Mouse (Mus musculus) CH12.LX (cell line): Measurements from ENCODE around the gene Bscl2. TPM values are rescaled to one million over a fixed set of nuclear protein-coding genes. Genes with fewer than 3 reads are reported as not detected.

Experiments used
- DNase-seq: peaks from one replicate; pipeline ENCODE4 v3.0.0-alpha.2; 2013; ENCODE audit errors: extremely low read depth
- H3K27ac ChIP-seq: 2 replicates; pipeline ENCODE4 v1.5.1; 2012; ENCODE audit warnings: low read depth, mild to moderate bottlenecking, control low read depth, moderate library complexity; ENCODE audit not compliant: insufficient read depth
- H3K27me3 ChIP-seq: replicated peaks from 2 replicates; pipeline ENCODE3; 2012; ENCODE audit warnings: inconsistent platforms
- H3K36me3 ChIP-seq, 2 experiments: replicated peaks in 1 of 2; 2 replicates each; pipeline versions ENCODE3 to v1.6.1; 2012; ENCODE audit warnings: inconsistent platforms in 1 of 2, low read length in 1 of 2, mild to moderate bottlenecking in 1 of 2, mixed read lengths in 1 of 2, moderate library complexity in 1 of 2; ENCODE audit not compliant: control insufficient read depth in 1 of 2, insufficient read depth in 1 of 2
- H3K4me1 ChIP-seq, 2 experiments: 2 replicates each; pipeline ENCODE4 v1.6.1; 2012; ENCODE audit warnings: inconsistent platforms in 1 of 2, moderate library complexity in 1 of 2; ENCODE audit not compliant: insufficient read depth in 2 of 2, control insufficient read depth in 1 of 2
- H3K4me2 ChIP-seq: 2 replicates; pipeline ENCODE4 v1.6.1; 2012; ENCODE audit warnings: low read depth, mild to moderate bottlenecking, control low read depth; ENCODE audit not compliant: poor library complexity, insufficient read depth, severe bottlenecking
- H3K4me3 ChIP-seq, 3 experiments: fragments of 150-350 bp in 1 of 3; sonication (generic) in 1 of 3; replicated peaks in 1 of 3; 2 replicates each; pipeline versions ENCODE3 to v1.5.1; 2011 to 2012; ENCODE audit warnings: low read depth in 2 of 3, low read length in 2 of 3, mild to moderate bottlenecking in 2 of 3, moderate library complexity in 2 of 3, control low read depth in 1 of 3, improper control_type of control experiment in 1 of 3, inconsistent platforms in 1 of 3, mixed read lengths in 1 of 3; ENCODE audit not compliant: poor library complexity in 1 of 3
- H3K79me2 ChIP-seq: replicated peaks from 2 replicates; pipeline ENCODE4 v1.6.1; 2012; ENCODE audit warnings: mild to moderate bottlenecking, moderate library complexity; ENCODE audit not compliant: control insufficient read depth, poor library complexity, insufficient read depth, severe bottlenecking; ENCODE audit errors: extremely low read depth
- H3K9ac ChIP-seq: 2 replicates; pipeline ENCODE4 v1.6.1; 2012; ENCODE audit warnings: low read depth, mild to moderate bottlenecking, control low read depth, moderate library complexity; ENCODE audit not compliant: insufficient read depth
- H3K9me3 ChIP-seq: replicated peaks from 2 replicates; pipeline ENCODE3; 2012; ENCODE audit warnings: low read length, inconsistent platforms, mixed read lengths
- ELF1 ChIP-seq: IDR thresholded peaks from 2 replicates; pipeline ENCODE4 v1.6.1; 2014; ENCODE audit warnings: low read depth, mild to moderate bottlenecking, inconsistent platforms, low read length, improper control_type of control experiment
- ETS1 ChIP-seq: conservative IDR thresholded peaks from 2 replicates; pipeline ENCODE4 v1.6.1; 2012; ENCODE audit warnings: low read depth, mild to moderate bottlenecking, inconsistent platforms, low read length, improper control_type of control experiment, moderate library complexity
- HCFC1 ChIP-seq: IDR thresholded peaks from 2 replicates; pipeline ENCODE4 v1.6.1; 2012; ENCODE audit warnings: low read depth, mild to moderate bottlenecking, inconsistent platforms, low read length, improper control_type of control experiment
- KAT2A ChIP-seq: IDR thresholded peaks from 2 replicates; pipeline ENCODE4 v1.6.1; 2012; ENCODE audit warnings: low read length, improper control_type of control experiment, inconsistent platforms; ENCODE audit not compliant: insufficient replicate concordance
- MAZ ChIP-seq: IDR thresholded peaks from 2 replicates; pipeline ENCODE4 v1.6.1; 2012; ENCODE audit warnings: low read depth, mild to moderate bottlenecking, inconsistent platforms, low read length, improper control_type of control experiment, moderate library complexity
- MXI1 ChIP-seq: IDR thresholded peaks from 2 replicates; pipeline ENCODE4 v1.6.1; 2011; ENCODE audit warnings: mild to moderate bottlenecking, low read depth, low read length, improper control_type of control experiment
- MYC ChIP-seq: IDR thresholded peaks from 2 replicates; pipeline ENCODE4 v1.6.1; 2011; ENCODE audit warnings: low read depth, mild to moderate bottlenecking, improper control_type of control experiment, low read length
- NELFE ChIP-seq: IDR thresholded peaks from 2 replicates; pipeline ENCODE4 v1.6.1; 2011; ENCODE audit warnings: low read depth, low read length, improper control_type of control experiment
- NRF1 ChIP-seq: IDR thresholded peaks from 2 replicates; pipeline ENCODE4 v1.6.1; 2014; ENCODE audit warnings: low read depth, mild to moderate bottlenecking, inconsistent platforms, low read length, improper control_type of control experiment, moderate library complexity
- PAX5 ChIP-seq: IDR thresholded peaks from 2 replicates; pipeline ENCODE4 v1.6.1; 2012; ENCODE audit warnings: low read length, inconsistent platforms, mixed read lengths
- POLR2AphosphoS2 ChIP-seq: IDR thresholded peaks from 2 replicates; pipeline ENCODE4 v1.6.1; 2011; ENCODE audit warnings: low read depth, low read length, improper control_type of control experiment
- RCOR1 ChIP-seq: conservative IDR thresholded peaks from 2 replicates; pipeline ENCODE4 v1.6.1; 2012; ENCODE audit warnings: low read depth, mild to moderate bottlenecking, inconsistent platforms, low read length, improper control_type of control experiment
- SIN3A ChIP-seq: IDR thresholded peaks from 2 replicates; pipeline ENCODE4 v1.6.1; 2012; ENCODE audit warnings: low read length, improper control_type of control experiment, inconsistent platforms
- SMC3 ChIP-seq: IDR thresholded peaks from 2 replicates; pipeline ENCODE4 v1.6.1; 2011; ENCODE audit warnings: low read depth, low read length, improper control_type of control experiment
- TBP ChIP-seq: conservative IDR thresholded peaks from 2 replicates; pipeline ENCODE4 v1.6.1; 2011; ENCODE audit warnings: low read depth, low read length, improper control_type of control experiment
- UBTF ChIP-seq: IDR thresholded peaks from 2 replicates; pipeline ENCODE4 v1.6.1; 2012; ENCODE audit warnings: low read depth, mild to moderate bottlenecking, inconsistent platforms, low read length, improper control_type of control experiment, moderate library complexity
- USF2 ChIP-seq: conservative IDR thresholded peaks from 2 replicates; pipeline ENCODE4 v1.6.1; 2011; ENCODE audit warnings: low read depth, low read length, improper control_type of control experiment
- ZC3H11A ChIP-seq: IDR thresholded peaks from 2 replicates; pipeline ENCODE4 v1.6.1; 2012; ENCODE audit warnings: low read depth, mild to moderate bottlenecking, inconsistent platforms, low read length, improper control_type of control experiment
- ZKSCAN1 ChIP-seq: IDR thresholded peaks from 2 replicates; pipeline ENCODE4 v1.6.1; 2012; ENCODE audit warnings: low read depth, inconsistent platforms, low read length, improper control_type of control experiment, borderline replicate concordance
- ZMIZ1 ChIP-seq: IDR thresholded peaks from 2 replicates; pipeline ENCODE4 v1.6.1; 2012; ENCODE audit warnings: low read depth, mild to moderate bottlenecking, inconsistent platforms, low read length, improper control_type of control experiment
- ZNF384 ChIP-seq: IDR thresholded peaks from 2 replicates; pipeline ENCODE4 v1.6.1; 2012; ENCODE audit warnings: low read depth, low read length, improper control_type of control experiment, inconsistent platforms
- dilution Hi-C: fragments of 300-500 bp; cut with MboI; formaldehyde crosslinking; loops from 2 replicates; pipeline ENCODE4 v1.14.3; 2020; ENCODE audit warnings: low sequenced_read_pairs; ENCODE audit not compliant: extremely low pct_unique_long_range_greater_than_20kb, extremely low pct_ligation_motif_present
- in situ Hi-C: fragments of 300-500 bp; cut with MboI; formaldehyde crosslinking; loops from 3 replicates; pipeline ENCODE4 v1.14.3; 2019; ENCODE audit warnings: low sequenced_read_pairs, low pct_ligation_motif_present, low pct_unique_long_range_greater_than_20kb, mixed read lengths
- polyA plus RNA-seq: library from polyadenylated mRNA; unstranded; fragments of >175 nt; gene quantifications from 2 replicates; pipeline ENCODE4 v1.2.1, GENCODE M21; 2012; ENCODE audit warnings: low read depth; ENCODE audit not compliant: insufficient read length
- total RNA-seq, 2 experiments: library from RNA; depleted of rRNA; stranded (reverse); fragments of 300-350 nt in 1 of 2; fragments of >200 nt in 1 of 2; gene quantifications; 2 replicates each; pipeline ENCODE4 v1.2.3; 2012 to 2014

Gene Bscl2
- total and polyA plus RNA-seq, 3 experiments: 30.9 to 117 (median 51.6) TPM

DNA sequence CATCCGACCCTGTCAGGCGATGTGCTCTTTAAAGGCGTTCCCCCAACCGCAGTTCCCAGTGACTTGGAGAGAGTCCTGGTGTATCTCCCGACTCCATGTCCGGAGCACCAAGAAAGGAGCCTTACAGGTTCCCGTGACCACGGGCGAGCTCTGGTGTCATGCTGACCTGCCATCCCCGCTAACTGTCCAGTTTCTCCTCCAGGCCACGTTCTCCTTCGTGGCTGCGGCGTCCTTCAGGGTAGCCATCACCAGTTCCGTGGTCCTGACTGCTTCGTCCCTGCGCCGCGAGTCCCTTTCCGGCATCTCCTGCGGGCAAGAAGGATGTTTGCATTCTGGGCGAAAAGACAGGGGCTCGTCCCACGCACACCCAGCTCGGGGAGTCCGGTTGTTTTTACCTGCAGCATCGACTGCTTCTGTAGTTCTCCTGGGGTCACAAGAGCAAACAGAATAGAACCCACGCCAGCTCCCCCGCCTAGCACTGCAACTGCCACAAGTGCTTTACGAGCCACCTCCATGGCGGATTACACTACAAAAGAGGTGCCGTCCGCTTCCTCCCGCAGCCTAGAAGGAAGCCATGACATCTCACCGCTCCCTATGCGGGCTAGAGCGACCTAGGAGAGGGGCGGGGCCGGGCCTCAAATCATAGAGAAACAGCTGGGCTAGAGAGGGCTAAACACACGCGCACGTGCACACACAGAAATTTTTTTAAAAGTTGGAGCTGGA, 43.2 kb downstream of the Bscl2 start, which contains the start of gene Uqcc3 (continued):
- peak; percentile 100 for TF ChIP-seq SIN3A

DNA sequence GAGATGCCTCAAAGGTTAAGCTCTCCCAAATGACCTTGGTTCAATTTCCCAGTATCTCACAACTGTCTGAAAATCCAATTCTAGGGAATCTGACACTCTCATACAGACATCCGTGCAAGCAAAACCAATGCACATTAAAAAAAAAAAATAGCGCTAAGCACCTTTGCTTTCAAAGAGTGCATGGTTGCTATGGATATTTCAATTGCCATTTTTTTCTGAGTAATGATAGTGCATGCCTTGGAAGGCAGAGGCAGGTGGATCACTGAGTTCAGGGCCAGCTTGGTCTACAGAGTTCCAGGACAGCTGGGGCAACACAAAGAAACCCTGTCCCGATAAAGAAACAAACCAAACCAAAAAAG, 43.7 kb downstream of the Bscl2 start:
- Histone ChIP-seq H3K27ac (no peak overlapping the region), H3K9ac (peak overlapping the region; percentile 73), H3K9me3 (no peaks in the 10 kb centered on the region), H3K4me2 (peak overlapping the region; percentile 68), H3K27me3 (no peaks in the 10 kb centered on the region), H3K4me3 (peak overlapping the region; percentile 90 to 97 (median 95))
- in situ Hi-C loops (no loop called here), dilution Hi-C loops (no loop called here)
- TF ChIP-seq TBP (no peak), USF2 (peak; percentile 5; the same call in 1 of the 2 replicates)
- TF ChIP-seq, all 38 proteins: peak for 1
- H3K4me1 ChIP-seq: peaks cover 0 to 16% of the 10 kb centered on the region in 2 experiments; a peak in 3 of 4 replicates
- no peaks in the 10 kb centered on the region for H3K79me2 ChIP-seq
- no peak for DNase-seq
- peaks cover 6 to 28% of the 10 kb centered on the region in 2 experiments for H3K36me3 ChIP-seq

DNA sequence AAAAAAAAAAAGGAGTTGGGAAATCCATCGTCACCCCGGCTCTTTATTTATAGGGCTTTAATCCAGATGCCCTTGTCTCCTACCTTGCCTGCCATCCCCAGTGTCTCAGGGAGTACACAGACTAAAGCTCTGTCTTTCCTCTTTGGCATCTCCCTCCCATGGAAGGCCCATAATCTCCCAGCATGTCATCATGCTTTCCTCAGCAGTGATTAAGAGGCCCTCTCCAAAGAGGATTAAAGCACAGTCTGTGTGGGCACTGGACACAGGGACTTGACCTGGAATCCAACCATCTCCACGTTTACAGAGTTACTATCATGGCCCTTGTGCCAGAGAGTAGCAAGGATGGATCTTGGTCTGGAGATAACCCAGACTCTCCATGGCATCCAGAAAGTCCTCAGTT, 46.3 kb downstream of the Bscl2 start, which contains the start of the genes Lbhd1 and Gm49403:
Gene Lbhd1 (plus strand): TSS at position 117 of the 400 bp plus-strand sequence.
Gene Gm49403 (plus strand): TSS at position 315 of the 400 bp plus-strand sequence.
- H3K79me2 ChIP-seq: peaks cover 4% of the 10 kb centered on the region; the same call in 1 of the 2 replicates
- H3K9ac ChIP-seq: no peak within 1 kb of the TSS
- no peaks in the 10 kb centered on the region for H3K9me3 ChIP-seq

More for the DNA sequence above, 46.3 kb downstream of the Bscl2 start, which contains the start of the genes Lbhd1 and Gm49403:
- peaks cover 0 to 26% of the 10 kb centered on the region in 2 experiments; a peak in 3 of 4 replicates for H3K4me1 ChIP-seq
- dilution Hi-C loops: no loop called here
- H3K27ac ChIP-seq: no peak within 1 kb of the TSS
- H3K36me3 ChIP-seq: peaks cover 0 to 10% of the 10 kb centered on the region in 2 experiments
- no peaks in the 10 kb centered on the region for H3K27me3 ChIP-seq
- no peak within 1 kb of the TSS for H3K4me2 ChIP-seq
- no peak within 1 kb of the TSS for H3K4me3 ChIP-seq
- in situ Hi-C loops: no loop called here
- TF ChIP-seq ZKSCAN1 (no peak), ZMIZ1 (no peak), SIN3A (no peak), MXI1 (no peak), HCFC1 (no peak), ZNF384 (no peak), PAX5 (no peak), NELFE (no peak), ZC3H11A (no peak), SMC3 (no peak), RCOR1 (no peak), TBP (no peak), POLR2AphosphoS2 (no peak), UBTF (no peak), MAZ (no peak), MYC (no peak), ETS1 (no peak), ELF1 (no peak), NRF1 (no peak), KAT2A (no peak)
- DNase-seq: no peak
